Mouse (Mus musculus): ENCODE results near the gene Il1rn.

The Il1rn gene

DNA sequence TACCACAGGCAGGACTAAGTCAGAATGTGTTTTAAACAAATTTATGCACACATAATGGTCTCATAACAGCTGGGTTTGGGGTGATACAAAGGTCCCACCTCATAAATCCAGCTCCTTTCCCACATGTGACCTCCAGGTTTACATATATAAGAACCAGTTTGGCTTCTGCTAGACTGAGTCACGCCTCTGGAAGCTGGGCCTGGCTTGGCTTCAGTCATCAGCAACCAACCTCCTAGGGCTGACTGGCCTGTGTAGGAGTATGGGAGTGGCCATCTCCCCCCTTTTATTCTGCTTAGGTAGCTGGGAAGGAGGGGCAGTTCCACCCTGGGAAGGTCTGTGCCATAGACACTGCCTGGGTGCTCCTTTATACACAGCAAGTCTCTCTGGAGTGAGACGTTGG lies at the start of gene Il1rn:
Il1rn (plus strand) TSS at position 309 of the 400 bp plus-strand sequence.
- DNase-seq (ENCODE audit: low read depth, low spot score): no peak

DNA sequence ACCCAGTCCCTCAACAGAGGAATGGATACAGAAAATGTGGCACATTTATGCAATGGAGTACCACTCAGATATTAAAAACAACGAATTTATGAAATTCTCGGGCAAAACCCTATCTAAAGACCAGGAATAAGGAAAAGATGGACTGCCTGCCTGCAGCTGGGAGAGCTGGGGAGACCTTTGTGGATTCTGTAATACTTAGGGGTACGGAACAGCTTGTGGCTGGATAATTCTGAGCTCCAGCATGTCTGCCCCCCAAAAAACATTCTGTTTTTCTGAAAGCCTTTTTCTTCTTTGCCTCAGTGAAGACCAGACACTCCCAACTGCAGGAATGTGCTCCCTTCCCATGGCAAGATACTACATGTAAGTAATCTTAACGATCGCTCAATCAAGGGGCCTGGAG lies 45.8 kb upstream of the Il1rn start, which contains the start of gene Il1f10:
Il1f10 (plus strand) TSS at position 301 of the 400 bp plus-strand sequence.
- DNase-seq (ENCODE audit: low read depth, low spot score): no peak

DNA sequence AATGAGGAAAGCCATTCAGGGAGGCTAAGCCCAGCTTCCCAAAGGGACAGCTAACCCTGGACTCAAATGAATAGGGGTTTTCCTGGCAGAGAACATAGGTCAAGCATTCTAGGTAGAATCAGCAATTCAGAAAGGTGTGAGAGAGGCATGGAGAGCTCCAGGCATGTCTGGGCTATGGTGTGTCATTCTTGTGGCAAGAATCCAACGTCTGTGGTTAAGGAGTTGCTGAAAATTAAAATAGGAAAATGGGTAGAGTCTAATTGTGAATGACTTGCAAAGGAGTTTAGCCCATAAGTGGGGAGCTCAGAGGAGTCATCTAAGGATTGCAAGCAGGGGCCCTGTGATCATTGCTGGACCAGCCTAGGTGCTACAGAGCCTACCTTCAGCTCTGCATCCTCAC lies 42.0 kb upstream of the Il1rn start:
- DNase-seq (ENCODE audit: low read depth, low spot score): no peak

DNA sequence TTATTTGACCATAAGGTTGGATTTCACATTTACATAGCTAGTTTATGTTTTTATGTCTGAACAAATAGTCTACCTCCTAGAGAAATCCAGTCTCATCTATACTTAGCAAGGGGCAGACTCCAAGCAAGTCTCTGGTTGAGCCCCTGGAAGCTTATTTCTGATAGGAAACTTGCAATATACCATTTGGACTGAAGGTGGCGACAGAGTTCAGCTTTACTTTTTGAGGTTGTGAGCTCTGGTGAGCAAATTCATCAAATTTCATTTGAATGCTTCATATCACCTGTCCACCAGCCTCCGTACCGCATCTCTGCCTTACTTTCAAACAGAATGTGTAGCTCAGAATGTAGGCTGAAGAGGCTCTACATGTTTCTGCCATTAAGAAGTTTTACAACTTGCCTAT lies 39.8 kb upstream of the Il1rn start:
- DNase-seq (ENCODE audit: low read depth, low spot score): peak; percentile 70

DNA sequence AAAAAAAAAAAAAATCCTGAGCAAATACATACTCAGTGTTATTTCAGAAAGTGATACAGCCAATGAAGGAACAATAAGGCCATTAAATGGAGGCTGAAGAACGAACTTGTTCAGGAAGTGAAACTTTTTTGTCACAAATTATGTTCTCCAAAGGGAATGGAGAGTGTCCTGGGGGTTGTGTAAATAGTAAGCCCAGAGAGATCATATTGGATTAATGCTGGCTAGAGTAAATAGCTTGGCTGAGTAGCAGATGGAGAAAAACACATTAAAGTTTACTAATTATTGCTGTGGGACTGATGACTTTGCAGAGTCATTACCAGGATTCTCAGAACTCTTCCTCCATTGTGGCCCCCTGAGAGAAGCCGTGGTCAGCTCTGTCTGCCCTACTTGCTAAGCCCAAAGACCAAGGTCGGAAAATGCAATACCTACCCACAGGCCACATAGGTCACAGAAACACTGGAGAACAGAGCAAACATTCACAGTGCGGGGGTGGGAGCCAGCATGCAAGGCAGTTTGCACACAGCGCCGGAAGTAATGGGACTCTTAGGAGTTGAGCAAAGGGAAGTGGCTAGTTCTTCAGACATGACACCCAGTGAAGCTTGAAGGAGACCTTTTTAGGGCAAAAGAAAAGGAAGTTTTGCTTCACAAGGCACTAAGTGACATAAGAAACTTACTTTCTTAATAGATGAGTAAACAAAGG lies 25.2 kb upstream of the Il1rn start:
- no peak for DNase-seq (ENCODE audit: low read depth, low spot score)

DNA sequence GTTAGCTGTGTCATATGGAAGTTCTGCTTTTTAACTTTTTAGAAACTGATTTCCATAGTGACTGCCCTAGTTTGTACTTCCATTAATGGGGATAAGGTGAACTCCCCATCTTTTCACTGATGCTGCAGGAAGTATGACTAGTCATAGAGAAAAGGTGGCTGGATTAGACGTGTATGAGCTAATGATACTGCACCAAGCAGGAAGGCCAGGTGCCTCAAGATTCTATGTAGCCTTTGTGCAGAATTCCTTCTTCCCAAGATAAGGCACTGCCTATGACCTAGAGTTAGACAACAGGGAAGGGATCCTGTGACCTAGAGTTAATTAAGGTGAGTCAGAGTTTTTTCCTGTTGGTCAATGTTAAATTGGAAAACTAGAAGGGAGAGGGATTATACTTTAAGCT lies 19.7 kb upstream of the Il1rn start:
- no peak for DNase-seq (ENCODE audit: low read depth, low spot score)

DNA sequence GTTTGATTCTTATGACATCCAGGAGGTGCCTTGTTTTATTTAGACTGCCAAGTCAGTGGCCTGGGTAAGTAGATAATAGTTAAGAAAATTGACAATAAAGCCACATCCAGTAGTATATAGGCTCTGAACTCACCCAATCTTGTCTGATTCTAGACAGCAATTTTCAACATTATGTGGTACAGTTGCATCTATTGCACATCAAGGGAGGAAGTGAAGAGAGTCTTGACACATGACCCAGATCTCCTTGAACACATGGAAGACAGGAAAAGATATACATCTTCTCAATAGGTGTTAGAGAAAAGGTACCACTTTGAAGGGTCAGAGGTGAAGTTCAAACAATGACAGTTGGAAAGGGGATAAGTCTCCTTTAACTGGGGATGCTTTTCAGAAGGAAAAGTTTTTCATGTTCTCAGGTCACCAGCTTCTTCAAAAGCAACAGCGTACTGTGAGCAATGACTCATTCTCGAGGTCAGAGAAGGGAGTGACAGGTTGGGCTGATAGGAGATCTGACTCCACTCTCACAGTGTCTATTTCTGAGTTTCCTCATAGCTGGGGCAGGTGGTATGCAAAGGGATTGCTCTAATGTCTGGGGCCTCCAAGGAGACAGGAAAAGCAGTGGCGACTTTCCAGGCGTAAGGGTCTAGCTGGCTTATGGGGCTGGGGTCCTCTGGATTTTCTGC lies 18.6 kb upstream of the Il1rn start:
- DNase-seq (ENCODE audit: low read depth, low spot score): no peak

DNA sequence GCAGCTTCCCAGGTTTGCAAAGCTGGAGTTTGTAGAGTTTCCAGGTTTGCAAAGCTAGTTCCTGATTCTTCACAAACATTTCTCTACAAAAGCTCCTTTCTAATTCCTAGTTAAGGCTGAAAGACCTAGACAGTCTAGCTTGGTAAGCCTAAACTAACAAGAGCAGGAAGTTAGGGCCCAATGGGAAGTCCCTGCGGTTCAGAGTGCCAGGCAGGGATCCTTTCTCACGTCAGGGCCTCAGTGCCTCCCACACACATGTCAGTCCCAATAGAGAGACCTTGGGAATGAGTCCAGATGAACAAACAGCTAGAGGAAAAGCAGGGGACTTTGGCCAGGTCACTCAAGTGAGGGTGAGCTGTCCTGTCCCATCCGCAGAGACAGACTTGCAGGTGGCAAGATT lies 1.3 kb upstream of the Il1rn start:
- no peak for DNase-seq (ENCODE audit: low read depth, low spot score)

DNA sequence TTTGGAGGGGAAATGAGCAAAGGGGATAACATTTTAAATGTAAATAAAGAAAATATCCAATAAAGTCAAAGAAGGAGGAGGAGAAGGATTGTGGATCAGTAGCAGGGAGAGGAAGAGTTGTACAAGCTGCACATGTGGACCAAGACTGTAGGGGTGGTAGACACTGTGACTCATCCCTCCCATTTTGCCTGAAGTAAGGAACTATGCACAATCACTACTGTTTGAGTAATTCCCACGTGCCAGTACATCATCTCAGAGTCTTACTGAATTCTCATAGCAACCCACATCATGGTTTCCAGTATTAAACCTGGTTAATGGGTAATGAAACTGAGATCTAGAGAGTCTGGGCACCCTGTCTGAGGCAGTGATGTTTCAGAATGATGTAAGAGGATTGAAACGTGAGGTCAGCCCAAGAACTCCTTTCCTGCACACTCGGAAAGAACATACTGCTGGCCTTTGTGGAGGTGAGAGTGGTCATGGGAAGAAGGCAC lies 4.8 kb downstream of the Il1rn start:
- DNase-seq (ENCODE audit: low read depth, low spot score): no peak

DNA sequence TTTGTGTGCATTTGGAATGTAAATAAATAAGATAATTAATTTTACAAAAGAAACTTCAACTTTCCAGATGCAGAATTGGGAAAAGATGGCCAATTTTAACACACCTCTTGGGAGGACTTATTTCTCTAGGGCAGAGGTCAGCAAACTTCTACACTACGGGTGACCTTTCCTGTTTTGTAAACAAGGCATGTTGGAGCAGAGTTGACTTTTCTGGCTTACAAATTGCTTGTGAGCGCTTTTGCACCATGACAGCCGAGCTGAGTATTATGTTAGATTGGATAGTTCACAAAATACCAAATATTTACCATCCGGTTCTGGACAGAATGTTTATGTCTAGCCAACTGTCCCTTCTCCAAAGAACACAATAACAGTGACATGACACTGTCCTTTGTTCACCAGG lies 8.0 kb downstream of the Il1rn start:
- no peak for DNase-seq (ENCODE audit: low read depth, low spot score)

DNA sequence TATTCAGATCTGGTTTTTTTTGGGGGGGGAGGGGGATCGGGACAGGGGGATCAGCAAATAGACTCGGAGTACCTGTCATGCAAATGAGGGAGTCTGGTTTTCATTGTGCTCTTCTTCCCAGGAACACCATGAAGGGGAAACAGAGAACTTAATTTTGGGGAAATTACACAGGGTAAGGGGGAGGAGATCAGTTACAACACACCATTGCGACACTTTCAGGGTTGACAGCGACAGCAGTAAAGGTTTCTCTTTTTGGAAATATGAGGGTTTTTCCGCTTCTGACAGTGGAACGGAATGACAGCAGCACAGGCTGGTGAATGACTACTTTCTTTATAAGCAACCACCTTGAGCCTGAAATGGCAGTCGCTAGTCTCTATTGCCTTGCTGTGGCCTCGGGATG lies 8.4 kb downstream of the Il1rn start:
- no peak for DNase-seq (ENCODE audit: low read depth, low spot score)

DNA sequence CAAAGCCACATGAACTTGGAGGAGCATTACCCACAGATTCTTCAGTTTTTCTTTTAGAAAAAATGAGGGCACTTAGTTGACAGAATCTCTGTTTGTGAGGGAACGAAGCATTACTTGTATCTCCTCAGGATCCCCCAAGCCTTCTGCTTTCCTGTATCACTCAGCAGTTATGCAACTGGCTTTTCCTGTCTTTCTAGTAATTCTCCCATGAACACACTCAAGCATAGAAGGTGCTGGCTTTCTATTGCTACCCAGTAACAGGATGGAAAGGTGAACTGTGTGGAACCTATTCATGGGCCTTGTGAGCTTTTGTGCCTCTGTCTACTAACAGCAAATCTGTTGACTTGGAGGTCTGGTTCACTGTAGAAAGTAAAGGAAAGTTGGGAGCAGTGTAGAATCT lies 11.3 kb downstream of the Il1rn start:
- DNase-seq (ENCODE audit: low read depth, low spot score): no peak

DNA sequence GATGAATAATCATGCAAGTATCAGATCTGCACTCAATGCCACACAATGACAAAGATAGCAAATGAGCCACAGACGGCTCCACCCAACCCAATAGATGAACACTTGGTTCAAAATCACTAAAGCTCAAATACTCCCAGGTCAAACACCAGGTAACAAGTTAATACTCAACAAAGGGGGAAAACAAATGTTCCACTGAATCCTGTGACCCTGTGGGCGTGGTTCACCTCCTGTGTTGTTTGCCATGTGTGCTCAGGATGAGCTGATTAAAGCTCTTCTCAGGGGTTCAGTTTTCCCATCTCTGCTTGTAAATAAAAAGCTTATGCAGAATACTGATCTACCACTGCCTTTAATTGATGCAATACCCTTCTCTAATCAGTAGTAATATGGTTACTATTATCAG lies 14.5 kb downstream of the Il1rn start:
- DNase-seq (ENCODE audit: low read depth, low spot score): no peak

DNA sequence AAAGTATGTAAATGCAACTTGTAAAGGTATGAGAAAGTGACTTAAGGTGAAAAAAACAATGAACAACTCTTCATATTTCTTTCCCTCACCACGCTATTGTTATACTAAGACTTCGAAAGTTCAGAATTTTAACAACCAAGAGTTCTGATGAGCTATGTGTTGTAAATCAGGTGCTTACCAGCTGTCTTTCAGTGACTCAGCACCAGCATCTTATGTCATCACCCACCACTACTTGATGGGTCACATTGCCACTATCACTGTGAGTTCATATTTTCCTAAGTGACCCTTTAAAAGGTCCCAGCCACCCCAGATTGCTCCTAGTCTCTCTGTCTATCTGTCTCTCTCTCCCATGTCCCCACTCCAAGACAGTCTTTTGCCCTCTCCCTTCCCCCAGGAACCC lies 16.4 kb downstream of the Il1rn start:
- DNase-seq (ENCODE audit: low read depth, low spot score): no peak

DNA sequence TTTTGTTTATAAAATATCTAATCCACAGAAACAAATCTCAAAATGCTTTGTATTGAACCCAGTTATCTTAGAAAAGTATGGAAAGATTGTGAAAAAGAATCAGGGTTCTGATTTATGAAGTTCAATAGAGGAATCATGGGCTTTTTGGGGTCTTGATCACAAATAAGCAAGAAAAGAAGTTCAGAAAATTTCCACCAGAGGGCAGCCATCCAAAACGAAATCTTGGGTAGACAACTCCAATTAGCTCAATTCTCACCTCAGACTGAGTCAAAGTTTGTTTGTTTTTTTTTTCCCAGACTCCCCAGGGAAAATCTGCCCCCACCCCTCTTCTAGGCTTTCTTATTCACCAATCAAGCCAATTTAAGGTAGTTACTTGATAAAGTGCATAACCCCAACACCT lies 21.0 kb downstream of the Il1rn start:
- peak; percentile 26 for DNase-seq (ENCODE audit: low read depth, low spot score)

DNA sequence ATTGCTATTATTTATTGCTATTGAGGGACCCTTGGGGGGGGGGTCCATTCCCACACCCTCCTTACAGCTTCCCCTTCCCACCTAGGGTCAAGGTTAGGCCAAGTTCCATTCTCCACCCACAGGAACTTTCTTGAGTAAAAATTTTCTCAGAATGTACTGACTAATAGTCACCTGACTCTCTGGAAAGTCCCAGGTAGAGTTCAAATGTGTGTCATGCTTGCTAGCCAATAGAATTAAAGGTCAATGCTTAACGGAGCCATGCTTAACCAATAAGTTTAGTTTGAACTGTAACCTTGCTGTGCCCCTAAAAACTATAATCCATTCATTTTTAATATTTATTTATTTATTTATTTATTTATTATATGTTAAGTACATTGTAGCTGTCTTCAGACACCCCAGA lies 22.7 kb downstream of the Il1rn start:
- DNase-seq (ENCODE audit: low read depth, low spot score): no peak

DNA sequence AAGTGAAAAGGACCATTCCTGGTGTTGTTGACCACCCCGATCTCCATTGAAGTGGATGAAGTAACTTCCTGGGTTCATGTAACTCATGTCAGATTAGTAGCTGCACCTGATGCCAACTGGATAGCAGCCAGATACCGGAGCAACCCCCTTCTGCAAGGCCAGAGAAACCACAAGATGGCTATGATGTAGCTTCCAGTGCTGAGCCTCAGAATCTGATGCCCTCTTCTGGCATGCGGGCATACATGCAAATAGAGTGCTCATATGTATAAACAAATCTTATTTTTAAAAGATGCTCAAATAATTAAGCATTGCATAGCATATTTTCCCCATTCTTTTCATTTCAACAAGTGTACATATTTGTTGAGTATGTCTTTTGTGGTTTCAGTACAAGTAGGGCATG lies 27.2 kb downstream of the Il1rn start:
- no peak for DNase-seq (ENCODE audit: low read depth, low spot score)

DNA sequence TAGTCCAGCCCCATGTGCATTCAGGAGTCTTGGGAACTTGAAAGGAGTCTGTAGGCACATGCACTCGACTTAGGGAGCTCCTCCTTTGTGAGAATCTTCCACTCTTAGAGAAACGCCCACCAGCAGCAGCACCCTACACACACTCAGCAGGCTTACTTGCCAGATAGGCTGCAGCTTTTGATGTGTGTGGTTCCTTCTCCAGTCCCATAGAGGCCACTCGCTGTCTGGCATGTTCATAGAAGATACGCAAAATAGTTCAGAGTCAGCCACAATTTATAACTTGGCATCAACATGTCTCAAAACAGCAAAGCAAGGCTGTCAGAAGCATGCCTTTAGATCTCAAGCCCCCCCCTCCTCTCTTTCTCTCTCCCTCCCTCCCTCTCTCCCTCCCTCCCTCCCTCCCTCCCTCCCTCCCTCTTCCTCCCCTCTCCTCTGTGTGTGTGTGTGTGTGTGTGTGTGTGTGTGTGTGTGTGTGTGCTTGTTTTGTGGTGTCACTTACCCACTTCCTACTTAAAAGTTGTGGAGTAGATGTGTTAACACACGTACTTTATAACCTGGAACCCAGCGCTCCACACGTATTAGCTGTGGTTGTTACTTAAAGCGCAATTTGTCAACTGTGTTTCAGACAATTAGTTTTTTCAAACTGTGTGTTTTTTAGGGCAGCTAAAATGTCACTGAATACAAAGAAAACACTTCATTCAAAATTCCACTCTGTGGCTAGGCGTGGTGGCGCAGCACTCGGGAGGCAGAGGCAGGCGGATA lies 29.7 kb downstream of the Il1rn start:
- DNase-seq (ENCODE audit: low read depth, low spot score): no peak

DNA sequence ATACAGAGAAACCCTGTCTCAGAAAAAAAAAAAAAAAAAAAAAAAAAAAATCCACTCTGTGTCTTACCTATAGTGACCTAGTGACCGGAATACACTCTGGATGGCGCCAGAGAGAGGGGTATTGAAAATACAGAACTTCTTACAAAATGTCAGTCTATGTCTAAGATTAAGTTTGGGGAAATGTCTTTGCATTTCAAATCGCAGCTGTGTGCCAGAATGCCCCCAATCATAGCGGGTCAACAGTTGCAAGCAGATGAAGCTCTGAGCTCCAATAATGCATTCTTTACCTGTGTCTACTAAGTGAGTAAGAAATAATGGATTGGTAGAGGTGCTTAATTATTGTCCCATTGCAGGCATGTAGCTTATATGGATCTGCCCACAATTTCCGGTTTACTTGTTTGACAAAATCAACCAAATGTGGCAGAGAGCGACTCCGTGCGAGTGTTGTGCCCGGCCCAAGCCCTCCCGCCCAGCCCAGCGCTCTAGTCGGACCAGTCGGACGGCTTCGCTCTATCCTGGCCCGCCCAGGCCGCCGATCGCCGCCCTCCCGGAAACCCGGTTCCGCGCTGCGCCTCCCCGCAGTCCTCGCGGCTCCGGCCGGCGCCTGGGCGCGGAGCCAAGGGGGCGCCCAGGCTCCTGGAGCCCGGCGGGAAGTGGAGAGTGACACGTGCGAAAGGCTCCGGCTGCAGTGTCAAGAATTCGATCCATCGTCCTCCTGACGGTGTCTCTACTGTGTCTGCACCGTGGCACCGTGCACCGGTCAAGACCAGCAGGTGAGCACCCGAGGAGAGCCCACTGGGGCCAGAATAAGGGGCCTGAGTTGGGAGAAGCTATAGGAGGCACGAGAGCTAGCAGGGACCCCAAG lies 30.6 kb downstream of the Il1rn start, which contains the start of gene Psd4:
Psd4 (plus strand) TSS at position 551 of the 865 bp plus-strand sequence.
- peak; percentile 51 for DNase-seq (ENCODE audit: low read depth, low spot score)

DNA sequence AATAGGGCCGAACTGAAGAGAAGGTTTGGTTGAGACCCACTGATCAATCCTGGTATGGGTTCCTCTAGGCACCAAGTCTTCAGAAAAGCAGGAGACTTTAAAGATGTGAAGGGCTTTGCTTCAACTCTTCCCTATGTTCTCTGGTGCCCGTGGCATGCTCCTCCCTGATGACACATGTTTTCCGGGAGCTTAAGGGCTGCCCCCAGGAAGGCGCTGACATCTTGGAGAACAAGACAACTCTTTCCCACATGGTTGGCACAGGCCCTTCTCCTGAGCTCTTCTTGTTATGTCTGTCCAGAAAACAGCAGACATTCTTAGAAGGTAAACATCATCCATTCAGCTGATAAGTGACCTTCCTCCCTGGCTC lies 31.2 kb downstream of the Il1rn start:
- no peak for DNase-seq (ENCODE audit: low read depth, low spot score)

DNA sequence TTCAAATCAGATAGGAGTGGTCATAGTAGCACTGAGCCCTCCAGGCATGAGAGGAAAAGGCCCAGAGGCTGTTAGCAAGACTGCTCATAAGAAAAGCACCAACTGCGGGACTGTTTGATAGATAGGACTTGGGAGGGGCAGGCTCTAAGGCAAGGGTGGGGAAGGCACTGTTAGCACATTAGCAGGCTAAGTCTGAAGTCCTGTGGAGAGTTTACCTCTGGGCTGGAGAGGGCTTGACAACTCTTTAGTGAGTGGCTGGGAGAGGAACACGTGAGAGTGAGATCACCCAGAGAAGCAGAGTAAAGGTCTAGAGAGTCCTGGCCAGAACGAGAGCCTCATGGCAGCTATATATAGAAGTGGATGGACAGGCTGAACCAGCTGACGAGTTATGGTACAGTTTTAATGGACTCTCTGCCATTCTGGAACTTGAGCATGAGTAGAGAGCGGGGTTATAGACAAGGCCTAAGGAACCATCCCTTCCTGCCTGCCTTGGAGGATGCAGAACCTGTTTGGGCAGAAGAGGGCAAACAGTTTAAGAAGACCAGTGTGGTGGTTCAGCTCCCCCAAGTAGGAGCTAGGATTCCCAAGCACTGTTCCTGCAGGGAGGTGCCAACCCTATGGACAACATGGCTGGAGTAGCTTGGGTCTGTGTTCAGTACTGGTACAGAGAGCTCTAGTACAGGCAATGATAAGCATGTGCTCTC lies 42.2 kb downstream of the Il1rn start:
- DNase-seq (ENCODE audit: low read depth, low spot score): no peak

Measured in ZHBTc4 (cell line).